ENCODE assay signal across 18 mouse cellular contexts in genomic region chr10:88627052-88627451, GRCm38 (mm10). TPM values are rescaled to one million over a fixed set of nuclear protein-coding genes. Genes with fewer than 3 reads are reported as not detected.
DNase-seq lines count a peak whose midpoint lies in the region; ATAC-seq and TF ChIP-seq lines count a peak whose summit lies in the region.
"Had no signal": no experiment of that assay in that cellular context is flagged by ENCODE, and none has a peak within 500 bp of the region (broad histone marks: within the 10 kb centered on the region; RNA-seq: fewer than 3 reads in every experiment).

No protein-coding gene starts in this region.

- H3K36me3 ChIP-seq in forebrain, embryonic 11.5 days (ENCODE audit: control insufficient read depth, insufficient read depth, low read length): no peaks in the 10 kb centered on the region
- no peaks in the 10 kb centered on the region for H3K36me3 ChIP-seq in forebrain, embryonic 10.5 days (replicated peaks)
- H3K36me3 ChIP-seq in CH12.LX (replicated peaks in 1 of 2; ENCODE audit: control insufficient read depth in 1 of 2, insufficient read depth in 1 of 2, low read length in 1 of 2): no peaks in the 10 kb centered on the region
- no peaks in the 10 kb centered on the region for H3K36me3 ChIP-seq in forebrain, embryonic 13.5 days (ENCODE audit: poor library complexity, severe bottlenecking)
- no peaks in the 10 kb centered on the region for H3K36me3 ChIP-seq in midbrain, embryonic 13.5 days
- H3K36me3 ChIP-seq: embryonic facial prominence, embryonic 15.5 days had no signal

- in situ Hi-C loops in CH12.LX (cut with MboI; ENCODE audit: low pct_ligation_motif_present, low pct_unique_long_range_greater_than_20kb, low sequenced_read_pairs): no loop called here

- no peaks in the 10 kb centered on the region for H3K9me3 ChIP-seq in forebrain, embryonic 11.5 days (ENCODE audit: control insufficient read depth, low read length)
- no peaks in the 10 kb centered on the region for H3K9me3 ChIP-seq in forebrain, embryonic 10.5 days
- no peaks in the 10 kb centered on the region for H3K9me3 ChIP-seq in CH12.LX (replicated peaks; ENCODE audit: low read length)
- no peaks in the 10 kb centered on the region for H3K9me3 ChIP-seq in forebrain, embryonic 13.5 days (replicated peaks)
- H3K9me3 ChIP-seq in midbrain, embryonic 13.5 days: no peaks in the 10 kb centered on the region
- H3K9me3 ChIP-seq: embryonic facial prominence, embryonic 15.5 days had no signal

- no peaks in the 10 kb centered on the region for H3K27me3 ChIP-seq in forebrain, embryonic 11.5 days (ENCODE audit: control insufficient read depth, insufficient read depth, low read length)
- no peaks in the 10 kb centered on the region for H3K27me3 ChIP-seq in forebrain, embryonic 10.5 days (ENCODE audit: poor library complexity, severe bottlenecking)
- H3K27me3 ChIP-seq in CH12.LX (replicated peaks): no peaks in the 10 kb centered on the region
- no peaks in the 10 kb centered on the region for H3K27me3 ChIP-seq in forebrain, embryonic 13.5 days
- no peaks in the 10 kb centered on the region for H3K27me3 ChIP-seq in midbrain, embryonic 13.5 days
- H3K27me3 ChIP-seq: embryonic facial prominence, embryonic 15.5 days had no signal

- dilution Hi-C loops in CH12.LX (cut with MboI; ENCODE audit: extremely low pct_ligation_motif_present, extremely low pct_unique_long_range_greater_than_20kb, low sequenced_read_pairs): no loop called here

- 70% methylated on average over 4 of the region's 4 CpGs for WGBS in forebrain, embryonic 11.5 days
- 71% methylated on average over 4 of the region's 4 CpGs for WGBS in forebrain, embryonic 10.5 days
- 55% methylated on average over 4 of the region's 4 CpGs for WGBS in forebrain, embryonic 13.5 days
- WGBS in midbrain, embryonic 13.5 days: 68% methylated on average over 4 of the region's 4 CpGs

- TF ChIP-seq RAD21 in CH12.LX (IDR thresholded peaks at IDR 0.05; ENCODE audit: low read depth, low read length): no peak

- no peak overlapping the region for H3K4me3 ChIP-seq in forebrain, embryonic 11.5 days (ENCODE audit: low read depth, low read length)
- H3K4me3 ChIP-seq in forebrain, embryonic 10.5 days: no peak overlapping the region
- no peak overlapping the region for H3K4me3 ChIP-seq in CH12.LX (replicated peaks in 1 of 3; ENCODE audit: low read depth in 2 of 3, low read length in 2 of 3, poor library complexity in 1 of 3)
- H3K4me3 ChIP-seq in forebrain, embryonic 13.5 days: no peak overlapping the region
- H3K4me3 ChIP-seq in midbrain, embryonic 13.5 days (replicated peaks): no peak overlapping the region
- no peak overlapping the region for H3K4me3 ChIP-seq in left cerebral cortex, adult 2 months
- H3K4me3 ChIP-seq: embryonic facial prominence, embryonic 15.5 days had no signal

- no peak overlapping the region for H3K27ac ChIP-seq in forebrain, embryonic 11.5 days (ENCODE audit: low read depth, low read length)
- no peak overlapping the region for H3K27ac ChIP-seq in forebrain, embryonic 10.5 days
- no peak overlapping the region for H3K27ac ChIP-seq in CH12.LX (ENCODE audit: insufficient read depth, low read depth)
- H3K27ac ChIP-seq in forebrain, embryonic 13.5 days: no peak overlapping the region
- H3K27ac ChIP-seq in midbrain, embryonic 13.5 days: no peak overlapping the region
- no peak overlapping the region for H3K27ac ChIP-seq in left cerebral cortex, adult 2 months
- H3K27ac ChIP-seq: embryonic facial prominence, embryonic 15.5 days; liver, embryonic 14.5 days; macrophage had no signal

- no peak for DNase-seq in forebrain, embryonic 11.5 days (ENCODE audit: low spot score)
- DNase-seq in forebrain, embryonic 10.5 days (ENCODE audit: extremely low spot score, low spot score): no peak
- DNase-seq in CH12.LX (ENCODE audit: extremely low read depth): peak; percentile 2
- DNase-seq in heart, postnatal 4 days: no peak
- DNase-seq in left cerebral cortex, adult 2 months (ENCODE audit: extremely low spot score in 1 of 2, low spot score in 2 of 2): no peak
- DNase-seq in left cerebral cortex, postnatal 36 days (ENCODE audit: low spot score in 2 of 2): no peak
- DNase-seq: adrenal gland, postnatal 36 days; cerebellum, adult 9-11 months; gastrocnemius, postnatal 14 days; kidney, adult 18-20 months; layer of hippocampus, postnatal 36 days had no signal

- no peak overlapping the region for H3K9ac ChIP-seq in forebrain, embryonic 11.5 days (ENCODE audit: low read length)
- no peak overlapping the region for H3K9ac ChIP-seq in CH12.LX (ENCODE audit: insufficient read depth, low read depth)
- H3K9ac ChIP-seq in forebrain, embryonic 13.5 days: no peak overlapping the region
- H3K9ac ChIP-seq in midbrain, embryonic 13.5 days (replicated peaks): no peak overlapping the region
- H3K9ac ChIP-seq: embryonic facial prominence, embryonic 15.5 days; liver, embryonic 14.5 days had no signal

- intact Hi-C loops in left cerebral cortex, adult 2 months (cut with DNase I): no loop called here
- intact Hi-C loops in left cerebral cortex, postnatal 36 days (cut with DNase I): no loop called here

- no peak for TF ChIP-seq EP300 in CH12.LX (IDR thresholded peaks at IDR 0.05; ENCODE audit: low read length)

- H3K4me1 ChIP-seq in forebrain, embryonic 11.5 days (replicated peaks; ENCODE audit: control insufficient read depth, insufficient read depth, low read length): no peaks in the 10 kb centered on the region
- H3K4me1 ChIP-seq in forebrain, embryonic 10.5 days: peaks cover 7% of the 10 kb centered on the region; the same call in 1 of the 2 replicates
- no peaks in the 10 kb centered on the region for H3K4me1 ChIP-seq in CH12.LX (ENCODE audit: control insufficient read depth in 1 of 2, insufficient read depth in 2 of 2)
- H3K4me1 ChIP-seq in forebrain, embryonic 13.5 days: no peaks in the 10 kb centered on the region
- H3K4me1 ChIP-seq in midbrain, embryonic 13.5 days (replicated peaks): no peaks in the 10 kb centered on the region
- H3K4me1 ChIP-seq: embryonic facial prominence, embryonic 15.5 days had no signal

- no peak for TF ChIP-seq POLR2A in CH12.LX (IDR thresholded peaks at IDR 0.05; ENCODE audit: low read depth, low read length)

- no peaks in the 10 kb centered on the region for H3K79me2 ChIP-seq in CH12.LX (replicated peaks; ENCODE audit: control insufficient read depth, extremely low read depth, insufficient read depth, poor library complexity, severe bottlenecking)

- ATAC-seq in forebrain, embryonic 11.5 days (replicated peaks; ENCODE audit: low FRiP score): peak; percentile 76
- peak; percentile 83 for ATAC-seq in forebrain, embryonic 13.5 days
- peak; percentile 81; the same call in 1 of the 2 replicates for ATAC-seq in midbrain, embryonic 13.5 days

- no peak for TF ChIP-seq CTCF in CH12.LX (conservative IDR thresholded peaks at IDR 0.05 in 1 of 2, IDR thresholded peaks at IDR 0.05 in 1 of 2; ENCODE audit: low read depth in 2 of 2, low read length in 2 of 2)
- no peak for TF ChIP-seq CTCF in left cerebral cortex, adult 2 months (IDR thresholded peaks at IDR 0.05)

- H3K4me2 ChIP-seq in forebrain, embryonic 11.5 days (ENCODE audit: low read depth, low read length, severe bottlenecking): no peak overlapping the region
- H3K4me2 ChIP-seq in CH12.LX (ENCODE audit: insufficient read depth, low read depth, poor library complexity, severe bottlenecking): no peak overlapping the region
- H3K4me2 ChIP-seq in forebrain, embryonic 13.5 days: no peak overlapping the region
- H3K4me2 ChIP-seq in midbrain, embryonic 13.5 days (replicated peaks): no peak overlapping the region
- H3K4me2 ChIP-seq: embryonic facial prominence, embryonic 15.5 days had no signal

TF ChIP-seq in CH12.LX, 34 proteins besides CTCF, POLR2A, EP300 and RAD21:
- TF ChIP-seq CHD2 (IDR thresholded peaks at IDR 0.05; ENCODE audit: low read length) (no peak), MXI1 (IDR thresholded peaks at IDR 0.05; ENCODE audit: low read depth, low read length) (no peak), MYC (IDR thresholded peaks at IDR 0.05; ENCODE audit: low read depth, low read length) (no peak), MAX (IDR thresholded peaks at IDR 0.05; ENCODE audit: low read length) (no peak), MEF2A (IDR thresholded peaks at IDR 0.05; ENCODE audit: borderline replicate concordance, low read depth, low read length) (no peak), SIN3A (IDR thresholded peaks at IDR 0.05; ENCODE audit: low read length) (no peak)

RNA-seq across cellular contexts. Expression of gene Mybpc1, which starts 22.1 kb away (rescaled TPM):
- polyA plus RNA-seq in forebrain, embryonic 11.5 days (2014; fragmentation: Nextera tagmentation; extraction: Ambion mirVana): 0.19 and 0.40 TPM in 2 replicates
- 0.14 and 0.17 TPM in 2 replicates for polyA plus RNA-seq in forebrain, embryonic 10.5 days (2016; fragmentation: Nextera tagmentation; extraction: Ambion mirVana)
- total RNA-seq in CH12.LX (2012; rRNA removed) (not detected in 2 replicates), CH12.LX (2014; rRNA removed) (not detected in 2 replicates)
- not detected in 2 replicates for polyA plus RNA-seq in CH12.LX (2012; ENCODE audit: insufficient read length, low read depth)
- polyA plus RNA-seq in forebrain, embryonic 13.5 days (2015; fragmentation: Nextera tagmentation; extraction: Ambion mirVana): 0.22 and 0.76 TPM in 2 replicates
- polyA plus RNA-seq in midbrain, embryonic 13.5 days (2015; fragmentation: Nextera tagmentation; extraction: Ambion mirVana): 1.7 and 1.9 TPM in 2 replicates
- 1 to 10 TPM in 1 of 2 experiments, under 1 TPM in 1; 0.83 to 4.1 TPM for total RNA-seq in heart, postnatal 4 days (2021)
- total RNA-seq in left cerebral cortex, adult 2 months (2021): 1 to 10 TPM; 6.0 to 6.1 TPM
- 1 to 10 TPM; 6.1 TPM for total RNA-seq in left cerebral cortex, postnatal 36 days (2021)
- total RNA-seq: neutrophil, adult 5-6 weeks had no signal
- polyA plus RNA-seq: macrophage; small intestine, adult 2 months had no signal

RNA-seq across cellular contexts. Expression of gene Spic, which starts 57.8 kb away (rescaled TPM):
- polyA plus RNA-seq in forebrain, embryonic 11.5 days (2014; fragmentation: Nextera tagmentation; extraction: Ambion mirVana): not detected in 2 replicates
- polyA plus RNA-seq in forebrain, embryonic 10.5 days (2016; fragmentation: Nextera tagmentation; extraction: Ambion mirVana): not detected in 2 replicates
- total RNA-seq in CH12.LX (2012; rRNA removed) (0.08 and 0.13 TPM in 2 replicates), CH12.LX (2014; rRNA removed) (0.97 and 1.2 TPM in 2 replicates)
- 1.1 and 1.3 TPM in 2 replicates for polyA plus RNA-seq in CH12.LX (2012; ENCODE audit: insufficient read length, low read depth)
- not detected in 2 replicates for polyA plus RNA-seq in forebrain, embryonic 13.5 days (2015; fragmentation: Nextera tagmentation; extraction: Ambion mirVana)
- polyA plus RNA-seq in midbrain, embryonic 13.5 days (2015; fragmentation: Nextera tagmentation; extraction: Ambion mirVana): not detected in 2 replicates
- not detected for total RNA-seq in heart, postnatal 4 days (2021)
- total RNA-seq in left cerebral cortex, adult 2 months (2021): not detected
- not detected for total RNA-seq in left cerebral cortex, postnatal 36 days (2021)
- total RNA-seq: gastrocnemius, postnatal 14 days; layer of hippocampus, postnatal 36 days had no signal
- polyA plus RNA-seq: small intestine, adult 2 months had no signal
